Mouse (Mus musculus) urinary bladder, adult 18-20 months (tissue): ENCODE results near the gene Loxl1.
"Not testable (repeated sequence)": the region's sequence is repeated elsewhere in the genome, so short reads cannot be mapped to it uniquely, and the experiment has no call there.

Source experiments
- DNase-seq, 2 experiments: peaks; one replicate each; pipeline ENCODE4 v3.0.0; 2022; ENCODE audit warnings: low spot score in 2 of 2, mixed read lengths in 2 of 2

The Loxl1 gene

GRCm38 (mm10) chr9:58253033-58253804 is 59.8 kb downstream of the Loxl1 start, which contains the start of gene Stoml1:
TSS of gene Stoml1 (plus strand) at chr9:58253164.
- DNase-seq = peak; percentile 94 to 97

GRCm38 (mm10) chr9:58250730-58251129 is 62.3 kb downstream of the Loxl1 start:
- DNase-seq = not testable (repeated sequence)

- no peak for DNase-seq
These were observed 62.7 kb downstream of the Loxl1 start for GRCm38 (mm10) chr9:58250322-58250721.

GRCm38 (mm10) chr9:58249592-58250192 is 63.3 kb downstream of the Loxl1 start, which contains the start of gene Pml:
TSS of gene Pml (minus strand) at chr9:58249786.
- DNase-seq = peak; percentile 64 to 69

- DNase-seq = no peak
These were observed 64.1 kb downstream of the Loxl1 start for GRCm38 (mm10) chr9:58248746-58249413.

GRCm38 (mm10) chr9:58247064-58247759 is 65.8 kb downstream of the Loxl1 start:
- peak; percentile 70 to 73 for DNase-seq

GRCm38 (mm10) chr9:58246083-58246591 is 66.8 kb downstream of the Loxl1 start:
- no peak for DNase-seq

GRCm38 (mm10) chr9:58243696-58244095 is 69.3 kb downstream of the Loxl1 start:
- no peak for DNase-seq

- no peak for DNase-seq
These were observed 70.3 kb downstream of the Loxl1 start for GRCm38 (mm10) chr9:58242696-58243095.

- no peak for DNase-seq
These were observed 71.1 kb downstream of the Loxl1 start for GRCm38 (mm10) chr9:58241780-58242485.
